Mouse (Mus musculus) heart, postnatal 25 days (tissue): ENCODE results near the gene Colgalt2. TPM values are rescaled to one million over a fixed set of nuclear protein-coding genes. Genes with fewer than 3 reads are reported as not detected.

Source experiments
- DNase-seq: peaks from one replicate; pipeline ENCODE4 v3.0.0; 2022; ENCODE audit warnings: low spot score
- intact Hi-C: fragments of 180-260 bp; cut with DNase I; formaldehyde crosslinking; loops from one replicate; pipeline ENCODE4 v1.15.1; 2025
- total RNA-seq, 2 experiments: library from RNA; stranded (reverse); gene quantifications; 2 replicates each; pipeline ENCODE4 v1.2.3; 2021

The Colgalt2 gene
- total RNA-seq, 2 experiments from 2014 or later = 3.5 to 4.3 TPM

- peak; percentile 78 for DNase-seq
- intact Hi-C loops = loop anchor here (2.0 kb wide), 1 partner anchor 69 kb away; no protein-coding TSS in a partner anchor
These were observed 156.4 kb downstream of the Colgalt2 start for GRCm38 (mm10) chr1:152555944-152556573.

GRCm38 (mm10) chr1:152556576-152557281, 157.1 kb downstream of the Colgalt2 start:
- DNase-seq = peak; percentile 54
- intact Hi-C loops = loop anchor here (2.0 kb wide), 1 partner anchor 68 kb away; no protein-coding TSS in a partner anchor

Other genes starting within 250 kb of the Colgalt2 start
- 10 to 100 TPM; 19.5 TPM for gene Tsen15, start 13.1 kb upstream of the Colgalt2 start, total RNA-seq